Mouse (Mus musculus): ENCODE results near the gene Sergef. TPM values are rescaled to one million over a fixed set of nuclear protein-coding genes. Genes with fewer than 3 reads are reported as not detected.
A peak's percentile ranks its signal among the peaks of the same experiment; 100 is the strongest.

Gene Sergef
- polyA plus RNA-seq, 1 experiment from 2014 or later: 18.5 TPM

- no peak for ATAC-seq (ENCODE audit: low FRiP score, low read depth)
- H3K9ac ChIP-seq (replicated peaks): no peak overlapping the region
- WGBS: 95% methylated on average over 12 of the region's 12 CpGs
- H3K27me3 ChIP-seq: no peaks in the 10 kb centered on the region
- H3K4me2 ChIP-seq (replicated peaks): no peak overlapping the region
- H3K9me3 ChIP-seq: no peaks in the 10 kb centered on the region
- H3K4me1 ChIP-seq: no peaks in the 10 kb centered on the region
- no peak overlapping the region for H3K4me3 ChIP-seq
- H3K27ac ChIP-seq (replicated peaks): no peak overlapping the region
- peaks cover 18% of the 10 kb centered on the region for H3K36me3 ChIP-seq
Measured at GRCm38 (mm10) chr7:46614263-46614662, 25.3 kb downstream of the Sergef start.

- no peak overlapping the region for H3K4me2 ChIP-seq (replicated peaks)
- no peak overlapping the region for H3K4me3 ChIP-seq
- H3K27me3 ChIP-seq: no peaks in the 10 kb centered on the region
- ATAC-seq (ENCODE audit: low FRiP score, low read depth): no peak
- WGBS: 84% methylated on average over 10 of the region's 10 CpGs
- no peak overlapping the region for H3K9ac ChIP-seq (replicated peaks)
- H3K4me1 ChIP-seq: no peaks in the 10 kb centered on the region
- peaks cover 13% of the 10 kb centered on the region for H3K36me3 ChIP-seq
- H3K9me3 ChIP-seq: no peaks in the 10 kb centered on the region
- H3K27ac ChIP-seq (replicated peaks): no peak overlapping the region
Measured at GRCm38 (mm10) chr7:46613091-46613490, 26.5 kb downstream of the Sergef start.

- no peak for ATAC-seq (ENCODE audit: low FRiP score, low read depth)
- no peak overlapping the region for H3K4me3 ChIP-seq
- H3K4me2 ChIP-seq (replicated peaks): no peak overlapping the region
- H3K9ac ChIP-seq (replicated peaks): no peak overlapping the region
- H3K4me1 ChIP-seq: no peaks in the 10 kb centered on the region
- H3K27me3 ChIP-seq: no peaks in the 10 kb centered on the region
- peaks cover 13% of the 10 kb centered on the region for H3K36me3 ChIP-seq
- 77% methylated on average over 6 of the region's 6 CpGs for WGBS
- no peak overlapping the region for H3K27ac ChIP-seq (replicated peaks)
- H3K9me3 ChIP-seq: no peaks in the 10 kb centered on the region
Measured at GRCm38 (mm10) chr7:46612421-46612937, 27.1 kb downstream of the Sergef start.

- H3K4me1 ChIP-seq: no peaks in the 10 kb centered on the region
- peaks cover 13% of the 10 kb centered on the region for H3K36me3 ChIP-seq
- WGBS: 89% methylated on average over 9 of the region's 9 CpGs
- no peak overlapping the region for H3K27ac ChIP-seq (replicated peaks)
- no peak overlapping the region for H3K9ac ChIP-seq (replicated peaks)
- no peaks in the 10 kb centered on the region for H3K9me3 ChIP-seq
- no peak overlapping the region for H3K4me3 ChIP-seq
- no peaks in the 10 kb centered on the region for H3K27me3 ChIP-seq
- no peak overlapping the region for H3K4me2 ChIP-seq (replicated peaks)
- no peak for ATAC-seq (ENCODE audit: low FRiP score, low read depth)
Measured at GRCm38 (mm10) chr7:46611970-46612369, 27.6 kb downstream of the Sergef start.

- WGBS: 95% methylated on average over 4 of the region's 4 CpGs
- Histone ChIP-seq H3K4me2 (replicated peaks) (no peak overlapping the region), H3K4me1 (no peaks in the 10 kb centered on the region), H3K9me3 (no peaks in the 10 kb centered on the region), H3K27ac (replicated peaks) (no peak overlapping the region), H3K9ac (replicated peaks) (no peak overlapping the region), H3K36me3 (peaks cover 13% of the 10 kb centered on the region), H3K4me3 (no peak overlapping the region), H3K27me3 (no peaks in the 10 kb centered on the region)
- ATAC-seq (ENCODE audit: low FRiP score, low read depth): no peak
Measured at GRCm38 (mm10) chr7:46609317-46609716, 30.3 kb downstream of the Sergef start.

- H3K4me3 ChIP-seq: no peak overlapping the region
- peaks cover 5% of the 10 kb centered on the region for H3K36me3 ChIP-seq
- H3K4me1 ChIP-seq: peaks cover 6% of the 10 kb centered on the region; the same call in 1 of the 2 replicates
- no peaks in the 10 kb centered on the region for H3K27me3 ChIP-seq
- 62% methylated on average over 11 of the region's 11 CpGs for WGBS
- no peaks in the 10 kb centered on the region for H3K9me3 ChIP-seq
- no peak overlapping the region for H3K9ac ChIP-seq (replicated peaks)
- peak; percentile 39 for ATAC-seq (ENCODE audit: low FRiP score, low read depth)
- H3K4me2 ChIP-seq (replicated peaks): no peak overlapping the region
- H3K27ac ChIP-seq (replicated peaks): no peak overlapping the region
Measured at GRCm38 (mm10) chr7:46607428-46608055, 32.1 kb downstream of the Sergef start.

- Histone ChIP-seq H3K27me3 (no peaks in the 10 kb centered on the region), H3K27ac (replicated peaks) (no peak overlapping the region), H3K36me3 (no peaks in the 10 kb centered on the region; the same call in 1 of the 2 replicates), H3K9ac (replicated peaks) (no peak overlapping the region), H3K4me2 (replicated peaks) (no peak overlapping the region), H3K4me3 (no peak overlapping the region), H3K4me1 (peaks cover 11% of the 10 kb centered on the region; the same call in 1 of the 2 replicates), H3K9me3 (no peaks in the 10 kb centered on the region)
- ATAC-seq (ENCODE audit: low FRiP score, low read depth): no peak
- 60% methylated on average over 8 of the region's 8 CpGs for WGBS
Measured at GRCm38 (mm10) chr7:46607031-46607426, 32.6 kb downstream of the Sergef start.

- Histone ChIP-seq H3K27ac (replicated peaks) (no peak overlapping the region), H3K9me3 (no peaks in the 10 kb centered on the region), H3K9ac (replicated peaks) (no peak overlapping the region), H3K4me1 (peaks cover 16% of the 10 kb centered on the region; the same call in 1 of the 2 replicates), H3K27me3 (no peaks in the 10 kb centered on the region), H3K4me3 (no peak overlapping the region), H3K36me3 (no peaks in the 10 kb centered on the region), H3K4me2 (replicated peaks) (no peak overlapping the region)
- peak; percentile 53; the same call in 1 of the 2 replicates for ATAC-seq (ENCODE audit: low FRiP score, low read depth)
- WGBS: 81% methylated on average over 7 of the region's 7 CpGs
Measured at GRCm38 (mm10) chr7:46606391-46607030, 33.1 kb downstream of the Sergef start.

- no peaks in the 10 kb centered on the region for H3K27me3 ChIP-seq
- H3K36me3 ChIP-seq: no peaks in the 10 kb centered on the region
- H3K4me1 ChIP-seq: peaks cover 24% of the 10 kb centered on the region
- H3K4me2 ChIP-seq (replicated peaks): no peak overlapping the region
- H3K4me3 ChIP-seq: no peak overlapping the region
- no peaks in the 10 kb centered on the region for H3K9me3 ChIP-seq
- ATAC-seq (ENCODE audit: low FRiP score, low read depth): no peak
- H3K27ac ChIP-seq (replicated peaks): no peak overlapping the region
- no peak overlapping the region for H3K9ac ChIP-seq (replicated peaks)
- 81% methylated on average over 7 of the region's 7 CpGs for WGBS
Measured at GRCm38 (mm10) chr7:46603051-46603450, 36.6 kb downstream of the Sergef start.

- Histone ChIP-seq H3K9ac (replicated peaks) (no peak overlapping the region), H3K27me3 (no peaks in the 10 kb centered on the region), H3K9me3 (no peaks in the 10 kb centered on the region), H3K4me2 (replicated peaks) (no peak overlapping the region), H3K4me1 (peaks cover 24% of the 10 kb centered on the region), H3K27ac (replicated peaks) (peak overlapping the region; percentile 42; the same call in 1 of the 2 replicates), H3K4me3 (no peak overlapping the region), H3K36me3 (no peaks in the 10 kb centered on the region)
- peak; percentile 59 for ATAC-seq (ENCODE audit: low FRiP score, low read depth)
- WGBS: 54% methylated on average over 4 of the region's 4 CpGs
Measured at GRCm38 (mm10) chr7:46602079-46602478, 37.5 kb downstream of the Sergef start.

GRCm38 (mm10) chr7:46601097-46601496 lies 38.5 kb downstream of the Sergef start:
- Histone ChIP-seq H3K4me1 (peaks cover 24% of the 10 kb centered on the region), H3K4me2 (replicated peaks) (no peak overlapping the region), H3K9ac (replicated peaks) (no peak overlapping the region), H3K36me3 (no peaks in the 10 kb centered on the region), H3K4me3 (no peak overlapping the region), H3K27me3 (no peaks in the 10 kb centered on the region), H3K27ac (replicated peaks) (peak overlapping the region; percentile 42; the same call in 1 of the 2 replicates), H3K9me3 (no peaks in the 10 kb centered on the region)
- 66% methylated on average over 5 of the region's 5 CpGs for WGBS
- no peak for ATAC-seq (ENCODE audit: low FRiP score, low read depth)

- no peaks in the 10 kb centered on the region for H3K9me3 ChIP-seq
- H3K4me2 ChIP-seq (replicated peaks): no peak overlapping the region
- ATAC-seq (ENCODE audit: low FRiP score, low read depth): no peak
- peaks cover 13% of the 10 kb centered on the region for H3K4me1 ChIP-seq
- H3K4me3 ChIP-seq: no peak overlapping the region
- no peaks in the 10 kb centered on the region for H3K27me3 ChIP-seq
- no peak overlapping the region for H3K27ac ChIP-seq (replicated peaks)
- no peaks in the 10 kb centered on the region for H3K36me3 ChIP-seq
- no peak overlapping the region for H3K9ac ChIP-seq (replicated peaks)
- WGBS: 94% methylated on average over 2 of the region's 2 CpGs
Measured at GRCm38 (mm10) chr7:46597006-46597405, 42.6 kb downstream of the Sergef start.

Data from midbrain, embryonic 12.5 days (tissue).